17 mouse cellular contexts compared by ENCODE assay signal in genomic region chr6:146474166-146474565, GRCm38 (mm10).
"Had no signal": no experiment of that assay in that cellular context is flagged by ENCODE, and none has a peak within 500 bp of the region (broad histone marks: within the 10 kb centered on the region; RNA-seq: fewer than 3 reads in every experiment).

No protein-coding gene starts in this region.

- H3K27ac ChIP-seq: lung, embryonic 15.5 days; midbrain, embryonic 10.5 days; midbrain, embryonic 12.5 days; neural tube, embryonic 12.5 days; stomach, embryonic 15.5 days; stomach, postnatal 0 days had no signal

- H3K9ac ChIP-seq: liver, postnatal 0 days; lung, embryonic 15.5 days; midbrain, embryonic 12.5 days; neural tube, embryonic 12.5 days; stomach, embryonic 15.5 days had no signal

- ATAC-seq: liver, postnatal 0 days; lung, postnatal 0 days; midbrain, embryonic 16.5 days had no signal

- H3K4me1 ChIP-seq: lung, embryonic 15.5 days; midbrain, embryonic 12.5 days; neural tube, embryonic 12.5 days; stomach, embryonic 15.5 days had no signal

- H3K4me3 ChIP-seq: lung, embryonic 15.5 days; midbrain, embryonic 10.5 days; midbrain, embryonic 12.5 days; neural tube, embryonic 12.5 days; stomach, embryonic 15.5 days had no signal

- H3K36me3 ChIP-seq: lung, embryonic 15.5 days; midbrain, embryonic 10.5 days; midbrain, embryonic 12.5 days; neural tube, embryonic 12.5 days; stomach, embryonic 15.5 days had no signal

- DNase-seq: liver, postnatal 0 days; lung, adult 2 months; lung, postnatal 14 days; lung, postnatal 4 days; midbrain, embryonic 14.5 days; right cerebral cortex, postnatal 14 days; thymus, adult 2 months; thymus, postnatal 25 days; thymus, postnatal 4 days had no signal

- H3K4me2 ChIP-seq: lung, embryonic 15.5 days; midbrain, embryonic 12.5 days; neural tube, embryonic 12.5 days; stomach, embryonic 15.5 days had no signal

- H3K27me3 ChIP-seq: lung, embryonic 15.5 days; midbrain, embryonic 12.5 days; neural tube, embryonic 12.5 days; stomach, embryonic 15.5 days had no signal

- H3K9me3 ChIP-seq: lung, embryonic 15.5 days; midbrain, embryonic 10.5 days; midbrain, embryonic 12.5 days; neural tube, embryonic 12.5 days; stomach, embryonic 15.5 days had no signal
